Mouse (Mus musculus) ES-E14 (cell line): ENCODE measurements around the gene Bcl10. TPM values are rescaled to one million over a fixed set of nuclear protein-coding genes. Genes with fewer than 3 reads are reported as not detected.

Source experiments
- DNase-seq: peaks from one replicate; pipeline ENCODE4 v3.0.0-alpha.2; 2013; ENCODE audit warnings: low read depth, low spot score
- H3K27ac ChIP-seq: 2 replicates; pipeline ENCODE4 v1.5.1; 2012; ENCODE audit warnings: low read depth, mild to moderate bottlenecking, low read length, moderate library complexity, mixed read lengths; ENCODE audit not compliant: poor library complexity, insufficient read depth, severe bottlenecking
- H3K36me3 ChIP-seq: 2 replicates; pipeline ENCODE4 v1.6.1; 2012; ENCODE audit warnings: mild to moderate bottlenecking, low read length, moderate library complexity, mixed read lengths; ENCODE audit not compliant: control insufficient read depth, poor library complexity, insufficient read depth, severe bottlenecking
- H3K4me1 ChIP-seq, 2 experiments: fragments of 150-350 bp in 1 of 2; sonication (generic) in 1 of 2; 2 replicates each; pipeline ENCODE4 v1.6.1; 2012; ENCODE audit warnings: low read length in 2 of 2, mild to moderate bottlenecking in 1 of 2, mixed read lengths in 1 of 2; ENCODE audit not compliant: control insufficient read depth in 2 of 2, insufficient read depth in 2 of 2, poor library complexity in 1 of 2
- H3K4me3 ChIP-seq, 2 experiments: fragments of 150-350 bp in 1 of 2; sonication (generic) in 1 of 2; 2 replicates each; pipeline ENCODE4 v1.5.1; 2012; ENCODE audit warnings: low read length in 2 of 2, low read depth in 1 of 2, mild to moderate bottlenecking in 1 of 2, mixed read lengths in 1 of 2; ENCODE audit not compliant: insufficient read depth in 1 of 2, poor library complexity in 1 of 2, severe bottlenecking in 1 of 2
- H3K9ac ChIP-seq: 2 replicates; pipeline ENCODE4 v1.6.1; 2012; ENCODE audit warnings: low read depth, mild to moderate bottlenecking, low read length, mixed read lengths; ENCODE audit not compliant: poor library complexity, insufficient read depth, severe bottlenecking
- H3K9me3 ChIP-seq: fragments of 150-350 bp; sonication (generic); 2 replicates; pipeline ENCODE4 v1.6.1; 2012; ENCODE audit warnings: low read depth, mild to moderate bottlenecking, low read length; ENCODE audit not compliant: control insufficient read depth, insufficient read depth
- CHD2 ChIP-seq: IDR thresholded peaks from 2 replicates; pipeline ENCODE4 v1.6.1; 2014; ENCODE audit warnings: mild to moderate bottlenecking, low read depth, low read length, inconsistent platforms
- HCFC1 ChIP-seq: IDR thresholded peaks from 2 replicates; pipeline ENCODE4 v1.6.1; 2012; ENCODE audit warnings: low read length, inconsistent platforms, borderline replicate concordance; ENCODE audit not compliant: insufficient read depth
- MAFK ChIP-seq: IDR thresholded peaks from 2 replicates; pipeline ENCODE4 v1.6.1; 2014; ENCODE audit warnings: mild to moderate bottlenecking, low read depth, low read length, inconsistent platforms; ENCODE audit not compliant: insufficient read depth
- ZC3H11A ChIP-seq: IDR thresholded peaks from 2 replicates; pipeline ENCODE4 v1.6.1; 2012; ENCODE audit warnings: low read depth, mild to moderate bottlenecking, inconsistent platforms, low read length, borderline replicate concordance
- ZNF384 ChIP-seq: IDR thresholded peaks from 2 replicates; pipeline ENCODE4 v1.6.1; 2012; ENCODE audit warnings: low read depth, low read length, inconsistent platforms
- in situ Hi-C, 2 experiments: fragments of 600-800 bp; cut with MboI; formaldehyde crosslinking; loops; one replicate each; pipeline ENCODE4 v1.15.1; 2025; ENCODE audit warnings: low sequenced_read_pairs in 2 of 2, inconsistent platforms in 1 of 2; ENCODE audit not compliant: unreplicated experiment in 2 of 2
- total RNA-seq: library from RNA; depleted of rRNA; stranded (reverse); fragments of 300-350 nt; gene quantifications from 2 replicates; pipeline ENCODE4 v1.2.3, GENCODE M21; 2012

The Bcl10 gene
- total RNA-seq, 1 experiment: 27.8 TPM

DNA sequence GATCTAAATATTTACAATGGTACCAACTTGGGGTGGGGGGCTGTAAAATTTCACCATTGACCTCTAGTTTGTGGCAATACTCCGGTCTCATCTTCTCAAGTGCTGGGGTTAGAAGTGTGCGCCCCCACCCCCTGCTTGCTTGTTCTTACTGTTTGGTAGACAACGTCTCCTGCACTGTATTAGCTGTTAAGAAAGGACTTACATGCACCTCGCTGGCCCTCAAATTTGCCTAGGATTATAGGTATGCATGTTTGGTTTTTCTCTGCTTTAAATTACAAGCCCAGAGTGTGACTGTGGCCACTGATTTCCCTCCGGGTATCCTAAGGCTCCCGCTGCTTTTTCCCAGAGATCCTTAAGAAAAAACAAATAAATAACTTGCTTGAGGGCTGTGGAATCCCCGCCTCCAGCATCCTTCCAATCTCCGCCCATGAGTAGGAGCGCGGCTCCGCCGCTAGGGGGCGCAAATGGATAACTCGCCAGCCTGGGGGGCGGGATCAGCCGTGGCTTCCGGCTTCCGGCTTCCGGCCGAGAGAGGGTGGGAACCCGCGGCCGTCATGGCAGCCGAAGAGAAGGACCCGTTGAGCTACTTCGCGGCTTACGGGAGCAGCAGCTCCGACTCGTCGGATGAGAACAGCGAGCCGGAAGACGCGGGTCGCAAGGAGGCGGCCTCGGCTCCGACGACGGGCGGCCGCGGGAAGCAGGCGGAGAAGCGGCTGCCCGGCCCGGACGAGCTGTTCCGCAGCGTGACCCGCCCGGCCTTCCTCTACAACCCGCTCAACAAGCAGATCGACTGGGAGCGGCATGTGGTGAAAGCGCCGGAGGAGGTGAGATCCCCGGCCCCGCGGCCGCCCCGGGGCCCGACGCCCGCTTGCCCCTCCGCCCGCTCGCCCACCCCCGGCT is 15.2 kb downstream of the Bcl10 start, which contains the start of gene 2410004B18Rik:
Gene 2410004B18Rik (plus strand): TSS at position 510 of the 900 bp plus-strand sequence.
- Histone ChIP-seq H3K4me3 (peak within 1 kb of the TSS; percentile 94 to 96), H3K36me3 (peaks cover 12% of the 10 kb centered on the region), H3K27ac (no peak within 1 kb of the TSS), H3K9me3 (no peaks in the 10 kb centered on the region), H3K9ac (peak within 1 kb of the TSS; percentile 97), H3K4me1 (peaks cover 0 to 6% of the 10 kb centered on the region in 2 experiments; a peak in 2 of 4 replicates)
- TF ChIP-seq HCFC1 (0 out of 2 replicates have a peak, but pooled peaks have one; percentile 53), MAFK (no peak), CHD2 (no peak), ZC3H11A (0 out of 2 replicates have a peak, but pooled peaks have one; percentile 32), ZNF384 (no peak)
- DNase-seq: peak; percentile 88
- in situ Hi-C loops: no loop called here

DNA sequence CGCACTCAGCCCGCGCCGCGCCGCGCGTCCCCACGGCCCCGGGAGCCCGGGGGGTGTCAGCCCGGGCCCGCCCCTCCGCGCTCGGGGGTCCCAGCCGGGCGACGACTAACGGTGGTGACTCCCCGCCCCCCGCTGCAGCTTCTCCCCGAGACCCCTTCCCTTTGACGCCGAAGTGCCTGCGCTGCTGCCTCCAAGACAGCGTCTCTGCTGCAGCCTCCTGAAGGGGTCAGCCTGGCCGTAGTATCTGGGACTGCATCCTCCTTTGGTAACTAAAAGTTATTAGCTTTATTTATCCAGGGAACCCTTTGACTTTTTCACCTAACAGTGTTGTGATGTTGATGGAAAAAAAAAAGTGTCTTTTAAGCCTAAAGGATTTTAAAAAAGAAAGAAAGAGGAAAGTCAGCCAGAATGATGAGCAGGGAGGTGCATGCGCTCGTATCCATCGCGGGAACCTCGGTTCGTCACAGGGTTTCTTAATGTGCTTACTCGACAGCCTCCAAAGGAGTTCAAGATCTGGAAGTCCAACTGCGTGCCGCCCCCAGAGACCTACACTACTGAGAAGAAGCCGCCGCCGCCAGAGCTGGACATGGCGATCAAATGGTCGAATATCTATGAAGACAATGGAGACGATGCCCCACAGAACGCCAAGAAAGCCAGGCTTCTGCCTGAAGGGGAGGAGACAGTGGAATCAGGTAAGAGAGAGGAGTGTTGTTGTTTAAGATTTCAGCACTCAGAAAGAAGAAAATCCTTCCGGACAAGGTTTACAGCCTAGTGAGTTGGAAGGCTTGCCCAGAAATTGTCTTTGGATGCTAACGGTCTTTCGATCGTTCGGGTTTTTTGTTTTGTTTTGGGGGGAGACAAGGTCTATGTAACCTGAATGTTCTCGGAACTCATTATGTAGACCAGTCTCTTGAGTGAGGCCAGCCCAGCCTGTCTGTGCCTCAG is 16.1 kb downstream of the Bcl10 start:
- Histone ChIP-seq H3K9ac (peak overlapping the region; percentile 97), H3K9me3 (no peaks in the 10 kb centered on the region), H3K4me3 (peak overlapping the region; percentile 94 to 96), H3K27ac (no peak overlapping the region), H3K36me3 (peaks cover 8% of the 10 kb centered on the region), H3K4me1 (peaks cover 0 to 6% of the 10 kb centered on the region in 2 experiments; a peak in 2 of 4 replicates)
- DNase-seq: no peak
- in situ Hi-C loops: no loop called here
- no peak for TF ChIP-seq HCFC1
- no peak for TF ChIP-seq ZNF384
- no peak for TF ChIP-seq ZC3H11A
- TF ChIP-seq CHD2: no peak
- no peak for TF ChIP-seq MAFK

DNA sequence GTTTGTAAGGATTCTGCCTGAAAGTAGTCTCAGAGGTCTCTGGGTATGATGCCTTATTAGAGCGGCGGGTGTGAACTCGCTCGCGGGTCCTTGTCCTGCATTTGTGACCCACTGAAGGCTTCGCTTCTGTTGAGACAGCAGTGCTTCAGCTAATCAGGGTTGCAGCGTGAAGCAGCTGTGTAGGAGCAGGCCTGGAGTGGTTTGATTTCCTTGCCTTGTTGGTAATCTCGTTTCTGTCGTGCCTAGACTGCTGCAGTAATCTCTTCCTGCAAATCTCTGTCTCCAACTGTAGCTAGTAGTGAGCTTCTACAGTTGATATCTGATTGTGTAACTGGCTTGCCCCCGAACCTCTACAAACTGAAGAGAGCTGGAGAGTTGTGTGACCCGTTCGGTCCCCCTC is 16.8 kb downstream of the Bcl10 start:
- TF ChIP-seq HCFC1 (no peak), CHD2 (no peak), ZNF384 (no peak), ZC3H11A (no peak), MAFK (no peak)
- peak overlapping the region; percentile 97; the same call in 1 of the 2 replicates for H3K9ac ChIP-seq
- H3K9me3 ChIP-seq: no peaks in the 10 kb centered on the region
- peaks cover 8% of the 10 kb centered on the region for H3K36me3 ChIP-seq
- H3K4me1 ChIP-seq: peaks cover 0 to 6% of the 10 kb centered on the region in 2 experiments; a peak in 2 of 4 replicates
- no peak for DNase-seq
- H3K4me3 ChIP-seq: peak overlapping the region; percentile 94 to 96; a peak in 3 of 4 replicates
- no peak overlapping the region for H3K27ac ChIP-seq
- in situ Hi-C loops: no loop called here

- H3K4me3 ChIP-seq: no peak overlapping the region
- H3K9me3 ChIP-seq: no peaks in the 10 kb centered on the region
- peaks cover 0 to 6% of the 10 kb centered on the region in 2 experiments; a peak in 2 of 4 replicates for H3K4me1 ChIP-seq
- H3K9ac ChIP-seq: no peak overlapping the region
- TF ChIP-seq MAFK (no peak), ZC3H11A (no peak), ZNF384 (no peak), CHD2 (no peak), HCFC1 (no peak)
- DNase-seq: no peak
- no peak overlapping the region for H3K27ac ChIP-seq
- in situ Hi-C loops: loop anchor here in 1 of 2 experiments (10.0 kb wide), 1 partner anchor 115 kb away; no protein-coding TSS in a partner anchor
- peaks cover 10% of the 10 kb centered on the region for H3K36me3 ChIP-seq
These were observed 17.4 kb downstream of the Bcl10 start for GRCm38 (mm10) chr3:145939971-145940370.
